Mouse (Mus musculus) cerebellum, adult 8-10 months (tissue): ENCODE measurements at regions not wholly inside any gene's neighbourhood (a gene's known extent, or its start where the extent isn't known, plus 50 kb on each side); places are given as distances from the start of the nearest gene placed in this dataset.

Experiments
- DNase-seq: peaks from one replicate; pipeline ENCODE4 v3.0.0; 2022

DNA sequence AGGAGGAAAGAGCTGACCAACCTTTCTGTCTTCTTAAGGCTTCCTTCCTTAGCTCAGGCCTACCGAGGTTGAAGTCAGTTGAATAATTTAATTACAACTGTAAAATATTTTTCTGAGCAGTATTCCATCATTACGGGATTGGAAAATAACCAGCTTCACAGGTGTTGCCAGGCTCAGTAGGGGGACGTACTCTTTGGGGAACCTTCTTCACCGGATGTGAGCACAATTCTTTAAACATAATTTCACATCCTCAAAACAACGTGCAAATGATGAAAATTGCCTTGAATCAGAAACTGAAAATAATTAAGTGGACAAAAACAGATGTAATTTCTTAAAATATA, 515.9 kb downstream of the Tns3 start:
- DNase-seq = no peak

- no peak for DNase-seq
Measured at GRCm38 (mm10) chr11:8147790-8148484, 516.4 kb downstream of the Tns3 start.

DNA sequence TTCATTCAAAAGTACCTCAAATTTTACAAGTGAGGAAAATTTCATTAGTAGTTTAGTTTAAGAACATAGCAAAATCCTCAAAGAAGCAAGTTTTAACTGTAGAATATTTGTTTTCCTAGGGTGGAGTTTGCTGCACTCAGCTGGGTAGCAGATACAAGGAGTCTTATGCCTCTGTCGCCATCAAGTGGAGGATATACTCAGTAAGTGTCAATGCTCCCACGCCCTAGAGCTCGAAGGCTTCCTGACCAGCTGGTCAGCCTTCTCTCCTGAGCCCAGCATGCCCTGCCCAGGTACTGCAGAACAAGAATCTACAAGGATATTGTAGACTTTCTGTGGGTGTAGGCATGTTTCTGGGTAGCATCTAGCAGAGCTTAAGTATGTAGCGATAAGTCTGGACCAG, 527.0 kb downstream of the Tns3 start:
- DNase-seq = no peak

- no peak for DNase-seq
Measured at GRCm38 (mm10) chr11:8136666-8137065, 527.7 kb downstream of the Tns3 start.

- no peak for DNase-seq
Measured at GRCm38 (mm10) chr11:8109286-8109685, 555.0 kb downstream of the Tns3 start.

GRCm38 (mm10) chr11:8101091-8101490, 563.2 kb downstream of the Tns3 start:
- no peak for DNase-seq

GRCm38 (mm10) chr11:8084328-8084727, 580.0 kb downstream of the Tns3 start:
- DNase-seq = no peak

- DNase-seq = no peak
Measured at GRCm38 (mm10) chr11:8082811-8083210, 581.5 kb downstream of the Tns3 start.

GRCm38 (mm10) chr11:8073321-8073720, 591.0 kb downstream of the Tns3 start:
- no peak for DNase-seq

DNA sequence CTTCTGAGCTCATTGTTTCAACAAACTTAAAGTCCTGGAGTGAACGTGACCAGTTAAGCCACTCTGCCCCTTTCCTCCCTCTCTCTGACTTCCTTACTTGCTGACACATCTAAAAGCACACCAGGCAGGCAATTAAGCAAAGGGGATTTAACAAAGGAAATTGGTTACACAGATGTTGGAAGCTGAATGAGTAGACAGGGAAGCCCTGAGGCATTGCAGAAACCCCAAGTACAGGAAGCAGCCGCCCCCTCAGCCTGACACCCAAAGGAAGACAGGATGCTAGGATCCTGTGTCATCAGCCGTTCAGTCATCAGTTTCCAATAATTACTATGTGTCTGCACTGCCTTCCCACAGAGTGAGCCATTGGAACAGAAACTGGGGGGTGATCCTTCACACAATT, 595.5 kb downstream of the Tns3 start:
- DNase-seq = no peak

DNA sequence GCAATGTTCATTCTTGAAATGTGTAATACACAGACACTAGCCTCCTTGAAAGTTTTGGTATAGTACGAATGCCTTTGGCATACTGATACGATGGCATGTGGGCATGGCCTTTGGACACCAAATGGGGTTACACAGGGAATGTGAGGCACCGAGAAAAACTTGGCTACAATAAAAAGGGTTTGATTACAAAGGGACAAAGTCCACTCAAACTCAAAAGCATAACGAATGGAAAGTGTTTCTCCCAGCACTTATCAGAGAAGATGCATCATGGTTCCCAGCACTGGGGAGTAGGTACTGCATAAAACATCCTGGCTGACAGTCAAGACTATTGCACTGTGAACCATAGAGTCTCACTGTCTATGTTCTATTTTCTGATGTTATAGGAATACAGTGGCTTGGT, 597.0 kb downstream of the Tns3 start:
- no peak for DNase-seq

DNA sequence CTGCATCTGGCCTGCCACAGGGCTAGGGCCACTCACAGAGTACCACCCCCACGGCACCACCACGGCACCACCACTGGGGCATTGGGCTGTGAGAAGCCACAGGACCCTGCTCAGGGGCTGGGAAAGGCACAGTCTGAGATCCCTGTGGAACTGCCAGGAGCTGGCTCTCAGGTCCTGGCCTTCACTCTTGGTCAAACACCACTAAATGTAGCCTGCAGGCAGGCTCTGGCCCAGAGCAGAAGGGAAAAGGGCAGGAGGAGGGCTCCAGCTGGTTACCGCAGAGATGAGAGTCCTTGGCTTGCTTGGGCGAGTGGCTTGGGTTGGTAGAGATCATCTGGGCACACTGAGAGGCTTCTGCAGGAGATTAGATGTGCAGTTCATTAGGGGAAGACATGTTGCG, 598.5 kb downstream of the Tns3 start:
- DNase-seq = peak; percentile 5

- no peak for DNase-seq
Measured at GRCm38 (mm10) chr11:8065086-8065485, 599.2 kb downstream of the Tns3 start.

DNA sequence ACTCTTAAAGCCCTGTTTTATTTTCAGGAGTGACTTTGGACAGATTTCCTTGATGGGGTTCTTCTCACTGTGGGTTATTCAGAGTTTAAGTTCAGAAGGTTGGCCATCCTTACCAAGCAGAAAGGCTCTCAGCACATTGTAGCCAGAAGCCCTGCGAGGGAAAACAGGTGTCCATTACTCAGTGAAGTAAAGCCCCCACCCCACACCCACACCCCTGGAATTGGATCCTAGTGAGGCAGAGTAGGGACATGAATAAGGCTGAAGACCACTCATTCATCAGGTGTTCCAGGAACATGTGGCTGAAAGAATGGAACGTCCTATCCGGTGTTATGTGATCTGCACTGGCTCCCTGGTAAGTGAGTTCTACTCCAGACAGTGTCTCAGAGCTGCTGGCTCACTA, 602.3 kb downstream of the Tns3 start:
- DNase-seq = no peak

DNA sequence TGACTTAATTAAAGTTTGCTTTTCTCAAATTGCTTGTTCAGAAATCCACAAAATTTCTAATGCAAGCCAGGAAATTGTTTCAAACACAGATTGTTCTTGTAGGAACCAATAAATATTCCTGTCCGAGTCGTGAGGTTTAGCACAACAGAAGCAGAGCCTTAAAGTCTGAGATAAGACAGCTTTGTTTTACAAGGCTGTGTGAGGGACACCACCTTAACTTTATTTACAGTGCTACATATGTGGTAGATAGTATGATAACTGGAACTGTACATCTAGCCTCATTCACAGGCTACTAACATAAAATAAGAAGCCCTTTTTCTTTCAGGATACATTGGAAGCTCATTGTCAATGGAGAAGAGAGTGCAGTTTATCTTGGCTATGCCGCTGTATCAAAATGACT, 602.8 kb downstream of the Tns3 start:
- DNase-seq = no peak

GRCm38 (mm10) chr11:8051499-8051898, 612.8 kb downstream of the Tns3 start:
- no peak for DNase-seq

DNA sequence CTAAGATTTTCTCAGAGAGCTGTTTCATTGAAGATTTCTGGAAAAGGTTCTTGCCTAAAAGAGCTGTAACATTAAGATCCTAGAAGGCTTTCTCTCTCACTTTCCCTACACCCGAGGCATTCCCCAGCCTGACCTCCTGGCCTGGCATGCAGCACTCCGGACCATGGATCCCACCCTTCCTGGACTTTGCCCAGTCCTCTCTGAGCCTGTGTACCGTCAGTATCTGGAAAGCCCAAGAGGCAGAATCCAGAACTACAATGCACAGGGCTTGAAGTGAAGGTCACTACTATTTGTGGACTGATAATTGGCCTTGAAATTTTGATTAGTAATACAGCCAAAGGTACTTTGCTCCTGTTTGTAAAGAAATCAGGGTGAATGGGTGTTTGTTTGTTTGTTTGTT, 619.2 kb downstream of the Tns3 start:
- no peak for DNase-seq

GRCm38 (mm10) chr11:8030119-8030518, 634.2 kb downstream of the Tns3 start:
- DNase-seq = no peak

DNA sequence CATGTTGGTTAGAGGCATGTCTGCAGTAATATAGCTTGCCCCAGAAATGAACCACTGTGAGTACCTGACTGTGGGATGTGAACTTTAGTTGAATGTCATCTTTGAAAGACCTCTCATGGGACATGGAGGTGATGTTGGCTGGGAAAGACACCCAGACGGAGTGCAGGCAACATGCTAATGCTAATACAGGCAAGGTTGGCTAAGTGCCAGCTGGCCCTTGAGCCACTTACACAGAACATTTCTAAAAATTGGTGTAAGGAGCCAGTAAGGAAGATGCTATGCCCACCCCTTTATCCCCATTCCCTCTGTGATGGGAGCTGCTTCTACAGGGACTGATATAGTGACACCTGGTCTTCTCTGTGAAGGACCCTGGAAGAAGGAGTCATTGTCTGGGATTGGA, 656.5 kb downstream of the Tns3 start:
- DNase-seq = no peak

DNA sequence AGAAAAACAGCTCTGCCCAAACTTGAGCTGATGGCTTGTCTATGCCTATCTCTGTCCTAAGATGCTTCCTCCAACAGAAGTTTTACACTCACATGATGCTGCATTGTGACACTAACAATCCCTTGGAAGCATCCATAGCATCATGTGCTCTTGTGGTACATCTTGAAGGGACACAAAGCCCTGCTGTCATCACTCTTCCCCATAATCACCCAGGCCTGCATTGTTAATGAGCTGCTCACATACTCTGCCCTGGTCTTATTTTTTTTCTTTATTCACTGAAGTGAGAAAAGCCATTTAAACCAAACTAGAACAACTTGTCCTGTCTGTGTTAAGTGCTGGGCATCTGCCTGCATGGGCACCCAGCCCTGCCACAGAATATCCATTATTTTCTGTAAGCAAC, 683.3 kb downstream of the Tns3 start:
- DNase-seq = no peak

DNA sequence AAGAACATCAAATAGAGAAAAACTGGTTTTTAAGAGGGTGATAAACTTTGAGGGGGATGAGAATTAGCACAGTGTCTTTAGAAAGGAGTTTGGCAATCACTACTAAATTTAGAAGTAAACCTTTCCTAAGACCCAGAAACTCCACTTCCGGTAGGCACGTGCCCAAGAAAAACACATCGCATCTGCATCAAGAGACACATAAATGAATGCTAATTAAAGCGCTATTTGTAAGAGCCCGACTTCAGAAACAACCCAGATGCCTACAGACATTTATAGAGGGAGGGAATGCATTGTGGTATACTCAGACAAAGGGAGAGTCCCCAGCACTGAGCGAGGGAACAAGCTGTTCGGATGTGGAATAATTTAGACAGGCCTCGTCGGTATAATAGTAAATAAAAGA, 688.5 kb downstream of the Tns3 start:
- DNase-seq = no peak

GRCm38 (mm10) chr11:7949931-7950330, 714.4 kb downstream of the Tns3 start:
- no peak for DNase-seq

DNA sequence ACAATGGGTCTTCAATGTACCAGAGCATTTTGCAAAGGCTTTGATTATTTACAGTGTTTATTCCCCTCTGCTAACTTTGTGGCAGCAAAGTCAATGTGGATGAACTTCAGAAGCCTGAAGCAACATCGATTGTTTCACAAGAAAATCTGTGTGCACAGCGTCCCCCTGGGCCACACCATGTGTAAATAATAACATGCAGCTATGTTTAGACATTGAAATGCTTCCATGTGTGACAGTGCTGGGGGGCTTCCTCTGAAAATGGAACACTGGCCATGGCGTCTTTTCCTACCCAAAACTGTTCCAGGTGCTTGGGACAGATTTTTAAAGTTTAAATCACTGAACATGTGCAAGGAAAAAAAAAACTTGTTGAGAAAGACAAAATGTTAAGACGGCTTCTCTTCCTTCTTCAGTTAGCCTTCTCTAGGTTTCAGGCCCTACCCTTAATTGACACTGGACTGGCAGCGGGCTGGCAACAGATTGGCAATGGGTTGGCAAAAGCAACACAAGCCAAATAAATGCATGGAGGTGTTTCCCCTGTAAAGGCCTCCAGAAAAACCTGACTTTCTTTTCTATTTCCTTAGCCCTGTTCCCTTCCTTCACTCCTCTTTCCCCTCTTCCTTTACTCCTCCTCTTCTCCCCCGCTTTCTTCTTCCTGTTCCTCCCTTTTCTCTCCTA, 715.0 kb downstream of the Tns3 start:
- no peak for DNase-seq

GRCm38 (mm10) chr11:7944956-7945515, 719.3 kb downstream of the Tns3 start:
- DNase-seq = no peak

DNA sequence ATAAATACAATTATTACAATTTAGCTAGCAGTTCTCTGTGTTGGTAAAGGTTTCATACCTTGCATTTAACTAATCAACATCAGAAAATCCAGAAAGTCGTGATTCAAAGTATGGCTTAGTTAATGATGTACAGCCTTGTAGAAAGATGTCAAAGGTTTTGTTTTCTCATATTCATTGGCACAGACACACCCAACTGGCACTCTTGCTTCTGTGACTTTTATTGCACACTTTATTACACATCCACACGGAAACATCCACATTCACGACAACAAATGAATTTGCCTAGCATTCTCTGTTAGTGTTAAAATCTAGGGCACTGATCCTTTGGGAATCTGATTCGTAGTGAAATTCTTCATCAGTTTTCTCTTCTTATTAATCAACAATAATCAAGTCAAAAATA, 720.0 kb downstream of the Tns3 start:
- no peak for DNase-seq
